Mouse (Mus musculus): ENCODE measurements at regions not wholly inside any gene's neighbourhood (a gene's known extent, or its start where the extent isn't known, plus 50 kb on each side); places are given as distances from the start of the nearest gene placed in this dataset.
A peak's percentile ranks its signal among the peaks of the same experiment; 100 is the strongest.
"Not testable (repeated sequence)": the region's sequence is repeated elsewhere in the genome, so short reads cannot be mapped to it uniquely, and the experiment has no call there.

DNA sequence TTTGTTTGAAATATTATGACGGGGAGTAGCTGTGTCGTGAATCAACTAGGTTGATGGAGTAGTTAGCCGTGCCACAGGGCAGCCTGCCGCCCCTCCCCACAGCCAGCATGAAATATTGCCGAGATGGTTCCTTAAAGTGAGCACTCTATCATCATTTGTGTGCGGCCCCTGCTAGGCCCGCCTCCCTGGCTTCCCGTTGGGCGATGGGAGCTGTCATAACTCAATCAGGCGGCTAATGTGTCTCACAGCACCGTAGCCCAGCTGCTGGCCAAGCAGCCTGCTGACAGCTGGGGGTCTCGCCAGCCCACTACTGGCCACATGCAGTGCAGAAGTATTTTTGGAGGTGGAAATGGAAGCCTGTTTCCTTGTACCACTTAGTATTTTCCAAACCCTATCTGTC lies 140.9 kb downstream of the Sall1 start:
- peak; percentile 44 for DNase-seq (ENCODE audit: low spot score)

DNA sequence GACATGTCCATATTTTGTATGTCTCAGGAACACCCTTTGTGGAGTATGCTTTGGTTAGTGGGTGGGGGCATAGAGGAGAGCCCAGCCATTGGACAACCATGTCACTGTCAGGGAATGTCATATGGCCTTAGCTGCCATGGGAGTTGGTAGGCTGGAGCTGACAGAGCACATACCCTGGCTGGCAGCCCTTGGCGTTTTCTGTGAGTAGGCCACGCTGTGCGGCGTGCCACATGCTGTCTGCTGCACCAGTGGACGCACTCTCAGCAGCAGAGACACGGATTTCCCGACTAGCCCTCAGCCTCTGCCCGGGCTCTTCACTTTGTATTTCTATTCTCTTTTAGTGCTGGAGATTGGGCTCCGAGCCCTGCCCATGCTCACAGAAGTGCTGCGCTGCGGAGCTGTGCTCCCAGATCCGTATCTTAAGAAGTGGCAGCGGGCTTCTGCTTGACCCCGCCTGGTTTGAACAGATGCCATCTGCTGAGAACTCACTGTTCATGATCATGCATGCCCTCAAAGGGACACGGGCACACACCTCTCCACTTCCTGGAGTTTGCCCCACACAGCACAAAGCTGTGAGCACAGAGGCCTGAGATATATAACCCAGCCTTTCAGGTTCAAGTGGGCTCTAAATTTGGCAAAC lies 160.1 kb downstream of the Sall1 start:
- DNase-seq (ENCODE audit: low spot score) = no peak

DNA sequence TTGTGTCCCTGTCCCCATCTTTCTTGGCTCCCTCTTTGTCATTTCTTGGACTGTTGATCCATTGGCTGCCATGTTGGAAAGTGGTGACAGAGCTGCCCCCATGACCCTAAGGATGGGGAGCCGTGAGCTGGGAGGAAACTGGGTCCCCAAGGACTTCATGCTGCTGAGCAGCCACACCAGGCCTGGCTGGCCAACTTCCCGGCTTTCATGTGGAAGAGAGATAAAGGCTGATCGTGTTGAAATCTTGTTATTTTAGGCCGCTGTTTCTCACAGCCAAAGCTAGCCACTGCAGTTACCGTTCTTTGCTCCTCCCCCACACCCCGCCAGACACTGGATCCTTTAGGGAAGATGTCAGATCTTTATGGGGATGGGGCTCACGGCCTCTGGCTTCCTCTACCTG lies 164.1 kb downstream of the Sall1 start:
- DNase-seq (ENCODE audit: low spot score) = no peak

GRCm38 (mm10) chr8:88877921-88878320 lies 166.0 kb downstream of the Sall1 start:
- peak; percentile 10 for DNase-seq (ENCODE audit: low spot score)

- DNase-seq (ENCODE audit: low spot score) = no peak
These were observed 166.1 kb downstream of the Cyld start for GRCm38 (mm10) chr8:88862846-88863455.

DNA sequence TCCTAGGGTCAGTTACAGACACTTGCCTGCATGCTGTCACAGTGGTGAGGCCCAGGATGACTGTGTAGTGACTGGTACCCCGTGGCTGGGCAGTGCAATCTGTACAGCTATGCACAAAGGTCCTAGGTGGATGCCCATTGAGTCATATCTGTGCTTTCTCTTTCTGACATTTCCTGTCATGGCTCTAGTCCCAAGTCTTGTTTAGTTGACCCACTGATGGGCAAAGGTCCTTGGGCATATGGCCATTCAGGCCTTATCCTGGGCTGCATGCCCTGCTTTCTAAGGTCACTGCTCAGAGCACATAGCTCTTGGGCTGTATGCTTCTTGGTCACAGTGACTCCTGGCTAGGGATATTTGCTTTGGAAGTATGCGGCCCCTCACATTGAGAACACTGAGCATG lies 160.4 kb downstream of the Cyld start:
- DNase-seq (ENCODE audit: low spot score) = no peak

GRCm38 (mm10) chr8:88853200-88853599 lies 156.4 kb downstream of the Cyld start:
- DNase-seq (ENCODE audit: low spot score) = no peak

- peak; percentile 4 for DNase-seq (ENCODE audit: low spot score)
These were observed 149.1 kb downstream of the Cyld start for GRCm38 (mm10) chr8:88845916-88846315.

DNA sequence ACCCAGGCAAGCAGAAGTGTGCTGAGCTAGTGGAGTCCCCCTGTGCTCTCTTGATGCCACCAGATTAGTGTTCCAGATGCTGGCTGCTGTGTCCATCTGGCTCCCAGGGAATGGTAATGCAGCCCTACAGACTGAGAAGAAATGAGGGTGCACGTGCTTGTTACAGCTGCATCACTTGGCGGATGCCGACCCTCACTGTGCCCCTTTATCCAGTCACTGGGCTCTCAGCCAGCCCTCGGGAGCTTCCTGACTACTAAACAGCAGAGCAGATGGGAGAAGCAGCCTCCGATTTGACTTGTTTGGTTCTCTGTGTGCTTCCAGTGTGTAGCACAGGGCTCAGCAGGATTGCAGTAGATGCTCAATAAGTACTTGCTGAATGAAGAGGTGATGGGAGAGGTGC lies 147.5 kb downstream of the Cyld start:
- DNase-seq (ENCODE audit: low spot score) = no peak

GRCm38 (mm10) chr8:88842451-88842850 lies 145.6 kb downstream of the Cyld start:
- DNase-seq (ENCODE audit: low spot score) = no peak

GRCm38 (mm10) chr8:88840096-88840495 lies 143.3 kb downstream of the Cyld start:
- no peak for DNase-seq (ENCODE audit: low spot score)

- no peak for DNase-seq (ENCODE audit: low spot score)
These were observed 139.0 kb downstream of the Cyld start for GRCm38 (mm10) chr8:88835756-88836291.

DNA sequence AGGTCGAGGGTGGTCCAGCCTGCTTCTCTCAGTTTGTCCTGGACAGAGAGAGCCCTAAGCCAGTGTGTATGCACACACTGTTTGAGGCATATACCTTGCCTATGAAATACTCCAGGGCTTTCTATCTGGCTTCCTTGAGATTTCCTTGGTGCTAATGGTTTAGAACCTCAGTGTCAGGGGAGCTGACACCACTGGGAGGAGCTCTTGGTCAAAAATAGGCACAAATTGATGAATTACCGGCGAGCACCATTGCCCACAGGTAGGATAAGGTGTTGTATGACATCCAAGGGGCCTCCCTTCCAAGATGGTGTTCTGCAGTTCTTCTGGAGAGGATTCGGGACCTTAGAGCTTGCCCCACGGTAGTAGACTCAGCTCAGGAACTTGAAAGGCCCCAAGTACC lies 129.0 kb downstream of the Cyld start:
- no peak for DNase-seq (ENCODE audit: low spot score)

GRCm38 (mm10) chr8:88823931-88824330 lies 127.1 kb downstream of the Cyld start:
- no peak for DNase-seq (ENCODE audit: low spot score)

GRCm38 (mm10) chr8:88820275-88820850 lies 123.5 kb downstream of the Cyld start:
- no peak for DNase-seq (ENCODE audit: low spot score)

DNA sequence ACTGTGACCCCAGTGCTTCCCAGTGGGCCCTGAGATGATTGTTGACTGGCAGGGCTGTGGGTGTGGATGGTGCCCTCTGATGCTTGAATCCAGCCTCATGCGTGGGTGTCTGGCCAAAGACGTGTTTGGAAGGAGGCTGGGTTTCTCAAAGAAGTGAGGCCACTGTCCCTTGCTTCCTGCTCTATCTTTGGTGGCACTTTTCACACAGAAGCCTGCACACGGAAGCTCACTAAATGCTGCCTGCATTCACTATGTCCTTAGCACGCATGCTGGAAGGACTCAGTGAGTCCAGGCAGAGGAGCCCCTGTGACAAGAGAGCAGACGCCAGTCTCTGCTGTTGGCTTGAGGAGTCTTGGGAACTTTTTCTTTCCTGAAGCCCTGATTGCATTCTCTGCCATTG lies 119.6 kb downstream of the Cyld start:
- DNase-seq (ENCODE audit: low spot score) = no peak

- no peak for DNase-seq (ENCODE audit: low spot score)
These were observed 117.4 kb downstream of the Cyld start for GRCm38 (mm10) chr8:88814246-88814645.

GRCm38 (mm10) chr8:88812901-88813676 lies 116.3 kb downstream of the Cyld start:
- DNase-seq (ENCODE audit: low spot score) = no peak

GRCm38 (mm10) chr8:88806851-88807250 lies 110.0 kb downstream of the Cyld start:
- DNase-seq (ENCODE audit: low spot score) = not testable (repeated sequence)
